In the genomic region with DNA sequence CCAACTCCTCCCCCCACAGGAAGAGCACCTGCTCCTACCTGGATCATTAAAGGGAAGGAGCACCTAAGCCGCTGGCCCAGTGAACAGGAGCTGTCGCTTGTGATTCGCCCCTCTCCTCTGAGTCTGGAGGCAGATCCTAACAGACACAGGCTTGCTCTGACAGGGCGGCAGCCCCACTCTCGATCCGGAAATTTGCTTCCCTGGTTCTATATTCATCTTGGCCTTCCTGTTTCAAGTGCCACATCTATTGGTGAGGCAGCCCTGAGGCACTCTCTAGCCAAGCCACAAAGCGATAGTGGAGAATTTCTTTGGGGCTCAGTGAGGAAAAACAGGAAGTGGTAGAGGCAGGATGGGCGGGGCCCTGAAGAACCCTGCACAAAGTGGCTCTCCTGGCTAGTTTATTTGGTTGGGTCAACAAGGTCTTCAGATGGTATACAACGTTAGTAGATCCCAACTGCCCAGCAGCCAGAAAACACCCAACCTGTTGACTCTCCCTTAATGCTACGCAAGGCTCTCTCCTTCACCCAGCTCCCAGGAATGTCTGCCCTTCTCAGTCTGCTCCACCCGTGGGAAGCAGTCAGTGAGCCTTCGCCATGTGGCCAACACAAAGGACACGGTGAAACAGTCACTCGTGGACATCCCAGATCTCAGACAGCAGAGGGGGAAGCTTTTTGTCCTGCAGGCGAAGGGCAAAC, we compare ENCODE assay signal across 8 mouse cellular contexts. TPM values are rescaled to one million over a fixed set of nuclear protein-coding genes. Genes with fewer than 3 reads are reported as not detected.
DNase-seq lines count a peak whose midpoint lies in the region; ATAC-seq lines count a peak whose summit lies in the region.

Madd (minus strand) TSS at position 127 of the 695 bp plus-strand sequence.

- DNase-seq in A20 (ENCODE audit: low read depth, low spot score), result peak; percentile 77
- peak; percentile 88 for DNase-seq in T-cell, adult 2 months (ENCODE audit: low spot score)
- no peak for DNase-seq in forebrain, embryonic 10.5 days (ENCODE audit: extremely low spot score, low spot score)
- peak in 1 of 2 experiments; percentile 49 for DNase-seq in left cerebral cortex, postnatal 10 days (ENCODE audit: extremely low spot score in 1 of 2, low spot score in 2 of 2)
- DNase-seq in splenic B cell, adult 2 months (ENCODE audit: low read depth, low spot score), result peak; percentile 80
- no peak for DNase-seq in embryo, embryonic 10.5 days (ENCODE audit: low spot score)

- no peak; the same call in 1 of the 2 replicates for ATAC-seq in hindbrain, embryonic 15.5 days (ENCODE audit: low FRiP score, low read depth)
- ATAC-seq in megakaryocyte, adult 5-6 weeks (ENCODE audit: poor library complexity, severe bottlenecking), result peak; percentile 70

- H3K4me2 ChIP-seq in hindbrain, embryonic 15.5 days, result peak within 1 kb of the TSS; percentile 77

- 66% methylated on average over 15 of the region's 15 CpGs for WGBS in forebrain, embryonic 10.5 days
- WGBS in hindbrain, embryonic 15.5 days, result 69% methylated on average over 15 of the region's 15 CpGs

- peak within 1 kb of the TSS; percentile 88 for H3K27ac ChIP-seq in forebrain, embryonic 10.5 days
- peak within 1 kb of the TSS; percentile 92 for H3K27ac ChIP-seq in hindbrain, embryonic 15.5 days (replicated peaks)

- peak within 1 kb of the TSS; percentile 89 for H3K4me3 ChIP-seq in forebrain, embryonic 10.5 days
- peak within 1 kb of the TSS; percentile 86 for H3K4me3 ChIP-seq in hindbrain, embryonic 15.5 days

- peak within 1 kb of the TSS; percentile 88 for H3K9ac ChIP-seq in hindbrain, embryonic 15.5 days

- no peaks in the 10 kb centered on the region for H3K36me3 ChIP-seq in forebrain, embryonic 10.5 days (replicated peaks)
- 0 out of 2 replicates have a peak, but pooled peaks cover 3% of the 10 kb centered on the region for H3K36me3 ChIP-seq in hindbrain, embryonic 15.5 days
- H3K36me3 ChIP-seq in splenic B cell, adult 2 months (ENCODE audit: control insufficient read depth, insufficient read depth, low read length, poor library complexity, severe bottlenecking), result 0 out of 2 replicates have a peak, but pooled peaks cover 2% of the 10 kb centered on the region

- intact Hi-C loops in left cerebral cortex, postnatal 10 days (cut with DNase I), result no loop called here

- H3K27me3 ChIP-seq in forebrain, embryonic 10.5 days (ENCODE audit: poor library complexity, severe bottlenecking), result peaks cover 9% of the 10 kb centered on the region; the same call in 1 of the 2 replicates
- no peaks in the 10 kb centered on the region for H3K27me3 ChIP-seq in hindbrain, embryonic 15.5 days
- H3K27me3 ChIP-seq in splenic B cell, adult 2 months (ENCODE audit: control insufficient read depth, insufficient read depth, low read length, poor library complexity, severe bottlenecking), result no peaks in the 10 kb centered on the region

- H3K9me3 ChIP-seq in forebrain, embryonic 10.5 days, result no peaks in the 10 kb centered on the region
- no peaks in the 10 kb centered on the region for H3K9me3 ChIP-seq in hindbrain, embryonic 15.5 days

- peaks cover 44% of the 10 kb centered on the region for H3K4me1 ChIP-seq in forebrain, embryonic 10.5 days
- peaks cover 29% of the 10 kb centered on the region for H3K4me1 ChIP-seq in hindbrain, embryonic 15.5 days (replicated peaks)

RNA-seq across cellular contexts. Expression of gene Madd, which starts in this region (rescaled TPM):
- 14.5 and 17.8 TPM in 2 replicates for polyA plus RNA-seq in forebrain, embryonic 10.5 days (2016; fragmentation: Nextera tagmentation; extraction: Ambion mirVana)
- 57.6 and 62.3 TPM in 2 replicates for polyA plus RNA-seq in hindbrain, embryonic 15.5 days (2015; fragmentation: Nextera tagmentation; extraction: Ambion mirVana)
- total RNA-seq in left cerebral cortex, postnatal 10 days (2021), result 100 to 1,000 TPM; 170 to 174 TPM
- 35.4 and 39.7 TPM in 2 replicates for total RNA-seq in megakaryocyte, adult 5-6 weeks (2015)
- total RNA-seq in megakaryocyte, adult 5-6 weeks (2017), result 63.6 and 78.7 TPM in 2 replicates

Comparison
In these comparisons a context has a peak if more than half of its experiments do, and no peak if none do; other contexts are left out.
1. DNase-seq: peak in A20 (single experiment), T-cell, adult 2 months (single experiment) and splenic B cell, adult 2 months (single experiment); none in forebrain, embryonic 10.5 days (single experiment) and embryo, embryonic 10.5 days (single experiment).